In genomic region chr16:93368824-93369765, GRCm38 (mm10) we compare ENCODE assay signal across 7 mouse cellular contexts.
DNase-seq lines count a peak whose midpoint lies in the region; ATAC-seq and TF ChIP-seq lines count a peak whose summit lies in the region.

No protein-coding gene starts in this region.

- no peak for DNase-seq in kidney, postnatal 0 days (ENCODE audit: low spot score)
- no peak for DNase-seq in kidney, adult 8-10 months
- peak; percentile 95 for DNase-seq in embryonic facial prominence, embryonic 14.5 days (ENCODE audit: low spot score)
- DNase-seq in right cerebral cortex, postnatal 10 days (ENCODE audit: low spot score in 2 of 2) = peak; percentile 71 to 74
- DNase-seq in kidney, adult 2 months = no peak
- DNase-seq in gastrocnemius, postnatal 36 days = no peak

- no peak overlapping the region for H3K4me3 ChIP-seq in kidney, postnatal 0 days (replicated peaks; ENCODE audit: low read depth, low read length)
- no peak overlapping the region for H3K4me3 ChIP-seq in embryonic facial prominence, embryonic 14.5 days (ENCODE audit: low read depth, low read length)
- no peak overlapping the region for H3K4me3 ChIP-seq in intestine, embryonic 15.5 days (replicated peaks)
- H3K4me3 ChIP-seq in kidney, adult 2 months (ENCODE audit: insufficient read depth, low read depth, low read length) = no peak overlapping the region

- H3K9ac ChIP-seq in kidney, postnatal 0 days (ENCODE audit: low read depth, low read length) = no peak overlapping the region
- H3K9ac ChIP-seq in embryonic facial prominence, embryonic 14.5 days (ENCODE audit: low read depth, low read length) = no peak overlapping the region
- H3K9ac ChIP-seq in intestine, embryonic 15.5 days = no peak overlapping the region

- peaks cover 3% of the 10 kb centered on the region; the same call in 1 of the 2 replicates for H3K4me1 ChIP-seq in kidney, postnatal 0 days (replicated peaks; ENCODE audit: insufficient read depth, low read length)
- peaks cover 22% of the 10 kb centered on the region for H3K4me1 ChIP-seq in embryonic facial prominence, embryonic 14.5 days (ENCODE audit: control insufficient read depth, insufficient read depth, low read length)
- H3K4me1 ChIP-seq in intestine, embryonic 15.5 days (replicated peaks) = peaks cover 10% of the 10 kb centered on the region; the same call in 1 of the 2 replicates
- H3K4me1 ChIP-seq in kidney, adult 2 months (ENCODE audit: control insufficient read depth, insufficient read depth, low read length) = peaks cover 13% of the 10 kb centered on the region

- TF ChIP-seq CTCF in kidney, postnatal 0 days (IDR thresholded peaks at IDR 0.05; ENCODE audit: low read depth) = no peak
- TF ChIP-seq CTCF in kidney, adult 2 months (conservative IDR thresholded peaks at IDR 0.05; ENCODE audit: insufficient read depth, insufficient read length, low read depth, low read length) = no peak

- no peaks in the 10 kb centered on the region for H3K36me3 ChIP-seq in kidney, postnatal 0 days (ENCODE audit: insufficient read depth, low read length)
- H3K36me3 ChIP-seq in embryonic facial prominence, embryonic 14.5 days (ENCODE audit: control insufficient read depth, insufficient read depth, low read length) = no peaks in the 10 kb centered on the region
- H3K36me3 ChIP-seq in intestine, embryonic 15.5 days = no peaks in the 10 kb centered on the region
- H3K36me3 ChIP-seq in kidney, adult 2 months (ENCODE audit: control insufficient read depth, insufficient read depth, low read length) = no peaks in the 10 kb centered on the region

- no peak for TF ChIP-seq POLR2A in kidney, adult 2 months (IDR thresholded peaks at IDR 0.05; ENCODE audit: low read depth, low read length)

- intact Hi-C loops in gastrocnemius, postnatal 36 days (cut with DNase I) = no loop called here

- no peaks in the 10 kb centered on the region for H3K9me3 ChIP-seq in kidney, postnatal 0 days (replicated peaks; ENCODE audit: low read length)
- H3K9me3 ChIP-seq in embryonic facial prominence, embryonic 14.5 days (ENCODE audit: control insufficient read depth, low read length) = no peaks in the 10 kb centered on the region
- H3K9me3 ChIP-seq in intestine, embryonic 15.5 days = no peaks in the 10 kb centered on the region

- H3K27ac ChIP-seq in kidney, postnatal 0 days = peak overlapping the region; percentile 78
- peak overlapping the region; percentile 71 for H3K27ac ChIP-seq in embryonic facial prominence, embryonic 14.5 days (replicated peaks; ENCODE audit: low read depth, low read length)
- peak overlapping the region; percentile 10 for H3K27ac ChIP-seq in intestine, embryonic 15.5 days
- H3K27ac ChIP-seq in kidney, adult 2 months (ENCODE audit: insufficient read depth, low read depth, low read length) = no peak overlapping the region

- no peaks in the 10 kb centered on the region for H3K27me3 ChIP-seq in kidney, postnatal 0 days (ENCODE audit: insufficient read depth, low read length)
- 0 out of 2 replicates have a peak, but pooled peaks cover 4% of the 10 kb centered on the region for H3K27me3 ChIP-seq in embryonic facial prominence, embryonic 14.5 days (replicated peaks; ENCODE audit: control insufficient read depth, insufficient read depth, low read length)
- H3K27me3 ChIP-seq in intestine, embryonic 15.5 days (replicated peaks) = no peaks in the 10 kb centered on the region
- H3K27me3 ChIP-seq in kidney, adult 2 months (replicated peaks; ENCODE audit: control insufficient read depth, insufficient read depth, low read length) = no peaks in the 10 kb centered on the region

- no peak overlapping the region for H3K4me2 ChIP-seq in kidney, postnatal 0 days (ENCODE audit: low read length)
- peak overlapping the region; percentile 31 for H3K4me2 ChIP-seq in embryonic facial prominence, embryonic 14.5 days (ENCODE audit: low read depth, low read length)
- H3K4me2 ChIP-seq in intestine, embryonic 15.5 days (replicated peaks) = 0 out of 2 replicates have a peak overlapping the region, but pooled peaks have one; percentile 29

- no peak for ATAC-seq in kidney, postnatal 0 days (replicated peaks; ENCODE audit: low FRiP score, low read depth)
- ATAC-seq in embryonic facial prominence, embryonic 14.5 days (ENCODE audit: low read depth) = peak; percentile 89
- ATAC-seq in intestine, embryonic 15.5 days = no peak

- 66% methylated on average over 21 of the region's 21 CpGs for WGBS in kidney, postnatal 0 days
- WGBS in embryonic facial prominence, embryonic 14.5 days = 25% methylated on average over 21 of the region's 21 CpGs
- WGBS in intestine, embryonic 15.5 days = 59% methylated on average over 21 of the region's 21 CpGs
- 72% methylated on average over 21 of the region's 21 CpGs for WGBS in kidney, adult 2 months

Comparison
In these comparisons a context has a peak if more than half of its experiments do, and no peak if none do; other contexts are left out.
1. DNase-seq: peak in embryonic facial prominence, embryonic 14.5 days (single experiment) and right cerebral cortex, postnatal 10 days (2 of 2); none in kidney, postnatal 0 days (single experiment), kidney, adult 8-10 months (0 of 2), kidney, adult 2 months (single experiment) and gastrocnemius, postnatal 36 days (0 of 2).